Mouse (Mus musculus): Measurements from ENCODE around the gene Slc9a6.

Slc9a6 gene

GRCm38 (mm10) chrX:56665226-56665973, 55.8 kb downstream of the Slc9a6 start:
- no peak for DNase-seq (ENCODE audit: low read depth, low spot score)

- no peak for DNase-seq (ENCODE audit: low read depth, low spot score)
Observed at GRCm38 (mm10) chrX:56667296-56667695, 57.7 kb downstream of the Slc9a6 start.

- no peak for DNase-seq (ENCODE audit: low read depth, low spot score)
Observed at GRCm38 (mm10) chrX:56668051-56668450, 58.5 kb downstream of the Slc9a6 start.

GRCm38 (mm10) chrX:56668501-56668900, 58.9 kb downstream of the Slc9a6 start:
- no peak for DNase-seq (ENCODE audit: low read depth, low spot score)

GRCm38 (mm10) chrX:56675556-56675955, 66.0 kb downstream of the Slc9a6 start:
- DNase-seq (ENCODE audit: low read depth, low spot score): no peak

GRCm38 (mm10) chrX:56677736-56678135, 68.2 kb downstream of the Slc9a6 start:
- no peak for DNase-seq (ENCODE audit: low read depth, low spot score)

GRCm38 (mm10) chrX:56679066-56679465, 69.5 kb downstream of the Slc9a6 start:
- no peak for DNase-seq (ENCODE audit: low read depth, low spot score)

GRCm38 (mm10) chrX:56682156-56682720, 72.7 kb downstream of the Slc9a6 start:
- no peak for DNase-seq (ENCODE audit: low read depth, low spot score)

GRCm38 (mm10) chrX:56683521-56683920, 74.0 kb downstream of the Slc9a6 start:
- no peak for DNase-seq (ENCODE audit: low read depth, low spot score)

- DNase-seq (ENCODE audit: low read depth, low spot score): no peak
Observed at GRCm38 (mm10) chrX:56692554-56692953, 83.0 kb downstream of the Slc9a6 start.

GRCm38 (mm10) chrX:56694539-56694938, 85.0 kb downstream of the Slc9a6 start:
- DNase-seq (ENCODE audit: low read depth, low spot score): no peak

GRCm38 (mm10) chrX:56697199-56697780, 87.7 kb downstream of the Slc9a6 start:
- no peak for DNase-seq (ENCODE audit: low read depth, low spot score)

- DNase-seq (ENCODE audit: low read depth, low spot score): no peak
Observed at GRCm38 (mm10) chrX:56697886-56698285, 88.3 kb downstream of the Slc9a6 start.

- no peak for DNase-seq (ENCODE audit: low read depth, low spot score)
Observed at GRCm38 (mm10) chrX:56701261-56701660, 91.7 kb downstream of the Slc9a6 start.

- DNase-seq (ENCODE audit: low read depth, low spot score): no peak
Observed at GRCm38 (mm10) chrX:56703965-56704562, 94.5 kb downstream of the Slc9a6 start.

GRCm38 (mm10) chrX:56708592-56709370, 99.2 kb downstream of the Slc9a6 start:
- DNase-seq (ENCODE audit: low read depth, low spot score): no peak

- DNase-seq (ENCODE audit: low read depth, low spot score): no peak
Observed at GRCm38 (mm10) chrX:56710522-56710921, 101.0 kb downstream of the Slc9a6 start.

- DNase-seq (ENCODE audit: low read depth, low spot score): no peak
Observed at GRCm38 (mm10) chrX:56712666-56713065, 103.1 kb downstream of the Slc9a6 start.

Data from A20 (cell line).